Mouse (Mus musculus): ENCODE measurements around the gene Hrh2.

- TF ChIP-seq NANOG (IDR thresholded peaks at IDR 0.05; ENCODE audit: borderline replicate concordance, low read length) (no peak), CTCF (conservative IDR thresholded peaks at IDR 0.05; ENCODE audit: low read length) (no peak)
These were observed 13.3 kb upstream of the Hrh2 start for GRCm38 (mm10) chr13:54178647-54179046.
